Mouse (Mus musculus): ENCODE measurements at regions not wholly inside any gene's neighbourhood (a gene's known extent, or its start where the extent isn't known, plus 50 kb on each side); places are given as distances from the start of the nearest gene placed in this dataset.

GRCm38 (mm10) chr4:131014301-131015081 is 70.3 kb downstream of the Matn1 start:
- ATAC-seq (ENCODE audit: insufficient number of reproducible peaks, low FRiP score, low TSS enrichment) = no peak

DNA sequence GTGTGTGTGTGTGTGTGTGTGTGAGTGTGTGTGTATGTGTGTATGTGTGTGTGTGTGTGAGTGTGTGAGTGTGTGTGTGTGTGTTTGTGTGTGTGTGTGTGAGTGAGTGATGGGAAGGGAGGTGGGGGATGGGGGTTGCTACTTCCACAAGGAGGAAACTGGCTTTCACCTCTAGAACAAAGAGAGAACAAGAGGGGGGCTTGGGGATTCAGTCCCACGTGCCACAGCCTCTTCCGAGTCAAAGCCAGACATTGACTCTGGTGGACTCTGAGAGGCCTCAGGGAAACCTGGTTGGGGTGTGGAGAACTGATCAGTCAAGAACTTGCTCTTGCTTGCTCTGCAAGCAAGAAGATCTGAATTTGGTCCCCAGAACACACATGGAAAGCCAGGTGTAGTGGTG is 71.0 kb downstream of the Matn1 start:
- no peak for ATAC-seq (ENCODE audit: insufficient number of reproducible peaks, low FRiP score, low TSS enrichment)

DNA sequence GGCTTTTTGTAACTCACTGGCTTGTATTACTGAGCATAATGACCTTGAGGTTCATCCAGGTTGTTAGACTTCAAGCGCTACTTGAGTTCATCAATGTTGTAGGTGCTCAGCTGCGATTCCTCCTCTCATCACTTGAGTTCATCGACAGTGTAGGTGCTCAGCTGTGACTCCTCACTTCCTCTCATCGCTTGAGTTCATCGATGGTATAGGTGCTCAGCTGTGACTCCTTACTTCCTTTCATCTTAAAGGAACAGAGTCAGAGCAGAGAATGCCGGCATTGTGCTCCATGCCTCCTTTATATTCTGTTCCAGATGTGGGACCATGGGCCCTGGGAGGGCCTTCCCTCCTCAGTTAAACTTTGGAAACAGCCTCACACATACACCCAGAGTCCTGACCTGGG is 79.4 kb downstream of the Matn1 start:
- no peak for ATAC-seq (ENCODE audit: insufficient number of reproducible peaks, low FRiP score, low TSS enrichment)

GRCm38 (mm10) chr4:131036292-131036691 is 92.1 kb downstream of the Matn1 start:
- ATAC-seq (ENCODE audit: insufficient number of reproducible peaks, low FRiP score, low TSS enrichment) = no peak

DNA sequence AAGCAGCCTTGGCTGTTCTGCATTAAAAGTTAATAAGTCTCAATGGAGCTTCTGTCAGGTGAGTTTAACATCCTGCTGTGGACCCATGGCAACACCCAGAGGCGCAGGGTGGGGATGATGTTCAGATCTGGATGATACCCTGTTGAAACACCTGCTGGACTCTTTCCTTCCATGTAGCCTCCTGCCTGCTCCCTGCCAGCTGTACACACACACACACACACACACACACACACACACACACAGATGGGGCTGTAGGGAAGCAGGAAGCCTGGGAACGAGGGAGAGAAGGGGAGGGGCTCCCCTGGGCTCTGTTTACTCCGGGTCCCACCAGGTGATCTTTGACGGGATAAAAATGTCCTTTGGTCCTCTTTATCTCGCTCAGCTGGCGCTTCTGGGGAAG is 93.0 kb downstream of the Matn1 start:
- no peak for ATAC-seq (ENCODE audit: insufficient number of reproducible peaks, low FRiP score, low TSS enrichment)

- no peak for ATAC-seq (ENCODE audit: insufficient number of reproducible peaks, low FRiP score, low TSS enrichment)
Observed at GRCm38 (mm10) chr4:131039686-131040085, 95.5 kb downstream of the Matn1 start.

GRCm38 (mm10) chr4:131041210-131041609 is 97.0 kb downstream of the Matn1 start:
- no peak for ATAC-seq (ENCODE audit: insufficient number of reproducible peaks, low FRiP score, low TSS enrichment)

DNA sequence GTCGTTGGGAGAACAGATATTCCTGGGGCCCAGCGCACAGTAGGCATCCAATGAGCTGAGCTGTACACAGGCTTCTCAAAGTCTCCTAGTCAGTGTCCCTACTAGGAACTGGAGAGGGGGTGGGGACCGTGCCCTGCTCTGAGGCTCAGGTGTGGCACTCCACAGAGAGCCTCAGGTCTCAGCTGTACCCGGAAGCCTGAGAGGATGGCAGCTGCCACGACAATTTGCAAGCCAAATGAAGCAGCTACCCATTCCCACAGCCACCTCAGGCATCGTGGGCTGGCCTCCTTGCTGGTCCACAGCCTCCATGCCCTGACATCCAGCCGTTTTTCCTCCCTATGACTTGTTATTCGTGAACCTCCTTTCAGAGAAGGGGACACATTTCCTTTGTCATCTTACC is 101.9 kb downstream of the Matn1 start:
- ATAC-seq (ENCODE audit: insufficient number of reproducible peaks, low FRiP score, low TSS enrichment) = no peak

GRCm38 (mm10) chr4:131046969-131047650 is 102.9 kb downstream of the Matn1 start:
- no peak for ATAC-seq (ENCODE audit: insufficient number of reproducible peaks, low FRiP score, low TSS enrichment)

DNA sequence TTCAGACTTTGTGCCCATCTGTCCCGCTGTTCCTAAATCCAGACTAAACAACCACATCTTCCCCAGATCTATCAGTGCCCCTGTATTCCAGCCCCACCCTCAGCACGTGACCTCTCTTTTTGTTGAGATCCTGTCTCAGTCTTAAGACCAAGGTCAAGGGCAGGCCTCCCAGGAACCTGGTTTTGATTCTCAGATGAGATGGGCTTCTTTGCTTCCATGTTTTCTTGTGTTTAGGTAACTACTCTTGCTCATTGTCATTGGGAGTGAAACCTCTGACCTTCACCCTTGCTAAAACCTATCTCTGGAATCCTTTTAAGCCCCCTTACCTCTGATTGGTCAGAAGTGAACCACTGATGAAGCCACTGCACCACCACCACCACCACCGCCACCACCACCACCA is 112.1 kb downstream of the Matn1 start:
- ATAC-seq (ENCODE audit: insufficient number of reproducible peaks, low FRiP score, low TSS enrichment) = no peak

- ATAC-seq (ENCODE audit: insufficient number of reproducible peaks, low FRiP score, low TSS enrichment) = peak; percentile 53; the same call in 1 of the 2 replicates
Observed at GRCm38 (mm10) chr4:131059572-131059971, 115.4 kb downstream of the Matn1 start.

DNA sequence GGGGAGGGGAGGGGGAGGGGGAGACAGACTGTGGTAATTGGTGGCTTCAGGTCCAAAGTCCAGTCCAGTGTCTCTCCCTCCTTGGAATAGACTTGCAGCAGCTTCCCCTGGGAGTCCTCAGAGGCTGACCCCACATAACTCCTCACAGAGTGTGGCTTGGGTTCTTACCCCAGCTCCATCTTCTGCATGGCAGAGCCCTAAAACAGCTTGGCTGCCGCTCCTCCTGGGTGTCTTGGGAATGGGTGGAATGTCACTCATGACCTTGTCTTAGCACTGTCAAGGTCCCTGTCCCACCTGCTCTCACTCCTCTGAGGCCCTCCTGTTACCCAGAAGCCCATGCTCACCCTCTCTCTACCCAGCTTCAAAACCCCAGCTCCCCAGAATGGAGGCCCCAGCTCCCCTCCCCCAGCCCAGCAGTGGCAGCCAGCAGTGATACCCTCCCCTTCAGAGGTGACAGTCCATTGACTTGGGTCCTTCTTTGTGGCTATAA is 116.1 kb downstream of the Matn1 start:
- ATAC-seq (ENCODE audit: insufficient number of reproducible peaks, low FRiP score, low TSS enrichment) = no peak

DNA sequence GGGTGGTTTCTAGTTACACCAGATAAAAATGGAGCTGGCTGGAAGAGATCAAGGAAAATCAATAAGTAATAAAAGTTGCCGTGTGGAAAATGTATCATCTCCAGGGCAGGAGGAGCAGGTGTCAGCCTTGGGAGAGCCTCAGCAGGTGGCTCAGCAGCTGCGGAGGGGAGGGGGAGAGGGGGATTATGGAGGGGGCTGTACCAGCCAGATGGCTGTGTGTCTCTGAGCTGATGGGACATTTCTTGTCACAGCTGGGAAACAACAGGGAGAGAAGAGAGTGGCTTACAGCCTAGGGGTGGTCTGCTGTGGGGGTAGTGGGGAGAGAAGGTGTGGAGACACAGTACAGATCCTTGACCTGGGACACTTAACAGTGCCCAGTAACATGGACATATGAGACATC is 116.5 kb downstream of the Matn1 start:
- ATAC-seq (ENCODE audit: insufficient number of reproducible peaks, low FRiP score, low TSS enrichment) = no peak

DNA sequence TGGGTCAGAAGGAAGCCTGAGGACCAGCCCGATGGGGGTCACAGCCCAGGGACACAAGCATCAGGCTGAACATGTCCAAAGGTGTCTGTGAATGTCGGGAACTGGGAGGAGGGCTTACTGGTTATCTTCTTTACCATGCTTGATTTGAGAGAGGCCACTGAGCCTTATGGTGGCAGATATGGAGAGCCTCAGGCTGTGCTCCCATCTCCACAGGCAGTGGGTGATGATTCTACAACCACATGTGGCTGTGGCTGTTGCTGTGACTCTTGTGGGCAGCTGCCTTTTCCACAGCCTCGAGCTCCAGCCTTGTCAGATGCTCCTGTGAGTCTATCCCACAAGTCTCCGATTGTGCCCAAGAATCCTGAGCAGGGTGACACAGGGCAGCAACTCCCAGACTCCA is 118.4 kb downstream of the Matn1 start:
- ATAC-seq (ENCODE audit: insufficient number of reproducible peaks, low FRiP score, low TSS enrichment) = no peak

GRCm38 (mm10) chr4:131066186-131066939 is 122.2 kb downstream of the Matn1 start:
- ATAC-seq (ENCODE audit: insufficient number of reproducible peaks, low FRiP score, low TSS enrichment) = no peak

GRCm38 (mm10) chr4:131070566-131070965 is 126.4 kb downstream of the Matn1 start:
- no peak for ATAC-seq (ENCODE audit: insufficient number of reproducible peaks, low FRiP score, low TSS enrichment)

- no peak for ATAC-seq (ENCODE audit: insufficient number of reproducible peaks, low FRiP score, low TSS enrichment)
Observed at GRCm38 (mm10) chr4:131072623-131073022, 128.4 kb downstream of the Matn1 start.

GRCm38 (mm10) chr4:131073420-131073819 is 129.2 kb downstream of the Matn1 start:
- no peak for ATAC-seq (ENCODE audit: insufficient number of reproducible peaks, low FRiP score, low TSS enrichment)

- no peak for ATAC-seq (ENCODE audit: insufficient number of reproducible peaks, low FRiP score, low TSS enrichment)
Observed at GRCm38 (mm10) chr4:131075326-131075932, 131.2 kb downstream of the Matn1 start.

DNA sequence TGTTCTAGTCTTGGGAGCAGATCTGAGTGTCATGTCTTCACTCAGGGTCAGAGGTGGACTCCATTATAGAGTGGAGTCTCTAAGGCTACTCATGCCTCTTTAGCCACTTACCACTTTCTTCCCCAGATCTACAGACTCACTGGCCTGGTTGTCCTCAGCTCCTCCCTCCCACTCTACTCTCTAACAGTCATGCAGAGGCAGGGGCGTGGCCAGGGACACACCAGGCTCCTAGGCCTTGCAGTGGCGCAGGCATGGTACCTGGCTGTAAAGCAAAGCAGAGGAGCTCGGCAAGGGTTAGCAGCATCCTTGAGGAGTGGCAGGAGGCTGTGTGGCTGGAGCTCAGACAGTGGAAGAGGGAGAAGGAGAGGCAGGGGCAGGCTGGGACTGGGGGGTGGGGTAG is 132.4 kb downstream of the Matn1 start:
- no peak for ATAC-seq (ENCODE audit: insufficient number of reproducible peaks, low FRiP score, low TSS enrichment)

DNA sequence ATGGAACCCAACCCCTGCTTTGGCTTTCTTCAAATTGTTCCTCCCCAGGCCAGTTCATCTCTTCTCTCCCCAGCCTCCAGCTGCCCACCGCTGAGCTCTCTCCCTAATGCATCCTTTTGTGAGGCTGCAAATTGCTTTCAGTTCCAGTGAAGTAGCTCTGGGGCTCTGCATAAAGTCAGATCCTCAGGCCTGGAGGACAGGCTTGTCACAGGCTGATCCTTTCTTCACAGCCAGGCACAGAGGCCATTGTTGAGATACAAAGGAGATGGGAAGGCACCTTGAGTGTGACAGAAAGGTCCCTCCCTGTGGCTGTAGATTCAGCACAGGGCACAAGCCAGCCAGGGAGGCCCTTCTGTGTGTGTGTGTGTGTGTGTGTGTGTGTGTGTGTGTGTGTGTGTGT is 135.9 kb downstream of the Matn1 start:
- no peak for ATAC-seq (ENCODE audit: insufficient number of reproducible peaks, low FRiP score, low TSS enrichment)

All from cerebellum, adult (tissue).